Mouse (Mus musculus) megakaryocyte-erythroid progenitor cell, adult 5-6 weeks (primary cell): ENCODE data around the gene Prdm9. TPM values are rescaled to one million over a fixed set of nuclear protein-coding genes. Genes with fewer than 3 reads are reported as not detected.

ENCODE experiments used
- ATAC-seq: replicated peaks from 2 replicates; pipeline ENCODE4 v1.8.0; 2016; ENCODE audit warnings: mild to moderate bottlenecking, inconsistent platforms; ENCODE audit not compliant: severe bottlenecking, poor library complexity, low FRiP score, low TSS enrichment
- total RNA-seq, 2 experiments: library from RNA; stranded (forward) in 1 of 2; stranded (reverse) in 1 of 2; fragments of 200-1000, 215-1000 nt in 1 of 2; fragments of >200 nt in 1 of 2; fragmentation: Nextera tagmentation in 1 of 2; gene quantifications; 2 replicates each; pipeline ENCODE4 v1.2.3; 2014 to 2017

Prdm9 gene
- total RNA-seq, 2 experiments from 2014 or later = 1.3 to 3.0 TPM

DNA sequence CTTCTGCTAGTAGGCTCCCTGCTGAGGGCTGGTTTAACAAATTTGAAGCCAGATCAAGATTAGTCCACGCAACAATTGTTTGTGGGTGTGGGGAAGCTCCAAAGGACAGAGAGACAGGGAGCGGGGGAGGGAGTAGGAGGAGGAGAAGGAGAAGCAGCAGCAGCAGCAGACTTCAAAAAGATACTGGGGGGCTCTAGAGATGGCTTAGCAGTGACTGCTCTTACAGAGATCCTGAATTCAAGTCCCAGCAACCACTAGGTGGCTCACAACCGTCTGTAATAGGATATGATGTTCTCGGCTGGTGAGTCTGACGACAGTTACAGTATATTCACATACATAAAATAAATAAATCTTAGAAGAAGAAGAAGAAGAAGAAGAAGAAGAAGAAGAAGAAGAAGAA lies 34.0 kb downstream of the Prdm9 start:
- no peak for ATAC-seq

DNA sequence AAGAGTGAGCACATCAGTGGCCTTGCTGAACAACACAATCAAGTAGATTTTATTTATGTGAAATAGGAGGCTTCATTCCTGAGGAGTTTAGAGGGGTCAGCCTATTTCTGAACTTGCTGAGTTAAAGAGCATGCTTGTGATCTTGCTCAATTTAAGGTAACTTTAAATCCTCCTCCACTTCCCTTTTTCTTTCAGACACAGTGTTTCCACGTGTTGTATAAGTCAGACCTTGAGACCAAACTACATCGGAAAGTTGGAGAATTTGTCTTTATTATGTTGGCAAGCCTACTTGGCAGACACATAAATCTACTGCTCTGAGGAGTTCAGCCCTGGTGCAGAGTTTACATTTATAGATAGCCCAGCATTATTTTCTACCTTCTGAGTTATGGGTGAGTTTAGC lies 35.3 kb downstream of the Prdm9 start:
- no peak for ATAC-seq

DNA sequence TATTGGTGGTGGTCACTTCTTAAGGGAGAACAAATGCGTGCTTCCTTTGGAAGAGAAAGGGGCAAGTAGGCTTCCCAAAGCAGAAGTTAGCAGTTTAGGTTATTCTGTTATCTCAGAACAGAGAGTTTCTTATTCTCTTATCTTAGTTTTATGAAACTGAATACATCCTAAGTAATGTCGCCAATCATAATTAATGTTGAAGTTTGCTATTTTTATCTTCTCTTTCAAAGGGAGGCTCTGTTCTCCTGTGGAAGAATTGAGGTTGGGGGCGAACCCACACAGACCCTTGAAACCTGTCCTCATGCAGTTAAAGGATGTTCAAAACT lies 36.4 kb downstream of the Prdm9 start:
- no peak for ATAC-seq

DNA sequence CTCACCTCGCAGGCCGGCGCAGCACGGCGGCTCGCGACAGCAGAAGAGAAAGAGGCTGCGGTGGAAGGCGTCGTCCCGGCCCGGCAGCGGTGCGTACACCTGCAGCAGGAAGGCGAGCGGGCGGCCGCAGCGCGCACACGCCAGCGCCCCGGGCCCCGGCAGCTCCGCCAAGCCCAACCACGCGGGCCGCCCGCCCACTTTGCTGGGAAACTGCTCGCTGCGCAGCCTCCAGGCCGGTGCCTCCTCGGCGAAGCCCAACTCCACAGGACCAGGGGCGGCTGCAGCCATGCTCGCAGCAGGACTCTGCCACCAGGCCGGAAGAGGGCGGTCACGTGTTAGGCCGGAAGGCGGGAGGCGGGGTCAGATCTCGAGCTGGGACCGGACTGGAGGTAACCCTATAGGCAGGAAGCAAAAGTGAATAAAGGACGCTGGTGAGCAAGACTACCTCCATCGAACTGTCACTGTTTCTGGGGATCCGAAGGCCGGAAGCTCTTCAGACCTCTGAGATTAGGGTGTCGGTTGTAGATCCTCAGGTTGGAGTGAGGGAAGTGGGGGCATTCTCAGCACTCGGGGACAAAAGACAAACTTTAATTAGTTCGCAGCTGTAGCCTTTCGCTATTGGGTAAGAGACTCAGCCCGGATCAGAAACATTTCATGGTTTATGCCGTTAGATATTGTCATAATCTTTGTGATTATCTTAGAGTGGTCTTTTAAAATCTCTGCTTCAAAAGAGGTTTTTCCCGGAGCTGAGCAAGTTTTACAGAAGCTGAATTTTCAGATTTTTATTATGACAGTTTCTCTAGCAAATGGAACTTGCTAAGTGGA lies 37.0 kb downstream of the Prdm9 start, which contains the start of gene Pdcd2:
Pdcd2 (minus strand) TSS at position 316 of the 825 bp plus-strand sequence.
- peak; percentile 99 for ATAC-seq

DNA sequence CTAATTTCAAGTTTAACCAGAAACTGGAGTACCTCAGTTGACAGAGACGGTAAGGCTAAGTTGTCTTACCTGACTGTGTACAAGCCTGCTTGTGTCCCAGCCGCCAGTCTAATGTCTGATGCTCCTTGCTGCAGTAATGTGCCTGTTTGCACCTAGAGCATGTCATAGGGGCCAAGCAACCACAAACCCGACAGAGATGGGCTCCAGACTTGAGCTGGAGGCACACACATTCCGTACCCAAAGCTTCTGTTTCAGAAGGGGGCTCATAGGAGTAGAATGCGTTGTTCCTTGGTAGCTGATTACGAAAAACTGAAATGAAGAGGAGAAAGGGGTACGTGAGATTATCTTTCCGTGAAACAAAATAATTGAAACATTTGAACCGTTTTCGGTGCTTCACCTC lies 37.9 kb downstream of the Prdm9 start:
- ATAC-seq = no peak

- no peak for ATAC-seq
Observed at GRCm38 (mm10) chr17:15518766-15519165, 45.4 kb downstream of the Prdm9 start.

- peak; percentile 62 for ATAC-seq
Observed at GRCm38 (mm10) chr17:15518186-15518585, 46.0 kb downstream of the Prdm9 start.

- peak; percentile 76 for ATAC-seq
Observed at GRCm38 (mm10) chr17:15517776-15518175, 46.4 kb downstream of the Prdm9 start.

DNA sequence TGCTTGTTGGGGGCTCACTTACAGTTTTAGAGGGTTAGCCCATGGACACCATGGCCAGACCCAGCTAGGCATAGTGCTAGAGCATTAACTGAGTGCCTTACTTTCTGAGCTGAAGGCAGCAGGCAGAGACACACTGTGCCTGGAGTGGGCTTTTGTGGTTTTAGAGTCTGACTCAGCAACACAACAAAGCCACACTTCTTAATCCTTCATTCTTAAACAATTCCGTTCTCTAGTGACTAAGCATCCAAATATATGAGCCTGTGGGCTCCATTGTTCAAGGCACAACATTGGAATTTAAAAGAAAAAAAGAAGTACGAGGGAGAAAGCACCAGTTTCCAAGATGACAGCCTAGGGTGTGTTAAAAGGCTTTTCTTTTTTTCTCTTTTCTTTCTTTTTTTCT lies 53.5 kb downstream of the Prdm9 start:
- no peak for ATAC-seq

- peak; percentile 86 for ATAC-seq
Observed at GRCm38 (mm10) chr17:15499656-15500394, 64.3 kb downstream of the Prdm9 start, which contains the start of the genes Psmb1 and Tbp. Psmb1 (minus strand) TSS chr17:15499751. Tbp (plus strand) TSS chr17:15499888.

- ATAC-seq = no peak
Observed at GRCm38 (mm10) chr17:15498753-15499113, 65.4 kb downstream of the Prdm9 start.

DNA sequence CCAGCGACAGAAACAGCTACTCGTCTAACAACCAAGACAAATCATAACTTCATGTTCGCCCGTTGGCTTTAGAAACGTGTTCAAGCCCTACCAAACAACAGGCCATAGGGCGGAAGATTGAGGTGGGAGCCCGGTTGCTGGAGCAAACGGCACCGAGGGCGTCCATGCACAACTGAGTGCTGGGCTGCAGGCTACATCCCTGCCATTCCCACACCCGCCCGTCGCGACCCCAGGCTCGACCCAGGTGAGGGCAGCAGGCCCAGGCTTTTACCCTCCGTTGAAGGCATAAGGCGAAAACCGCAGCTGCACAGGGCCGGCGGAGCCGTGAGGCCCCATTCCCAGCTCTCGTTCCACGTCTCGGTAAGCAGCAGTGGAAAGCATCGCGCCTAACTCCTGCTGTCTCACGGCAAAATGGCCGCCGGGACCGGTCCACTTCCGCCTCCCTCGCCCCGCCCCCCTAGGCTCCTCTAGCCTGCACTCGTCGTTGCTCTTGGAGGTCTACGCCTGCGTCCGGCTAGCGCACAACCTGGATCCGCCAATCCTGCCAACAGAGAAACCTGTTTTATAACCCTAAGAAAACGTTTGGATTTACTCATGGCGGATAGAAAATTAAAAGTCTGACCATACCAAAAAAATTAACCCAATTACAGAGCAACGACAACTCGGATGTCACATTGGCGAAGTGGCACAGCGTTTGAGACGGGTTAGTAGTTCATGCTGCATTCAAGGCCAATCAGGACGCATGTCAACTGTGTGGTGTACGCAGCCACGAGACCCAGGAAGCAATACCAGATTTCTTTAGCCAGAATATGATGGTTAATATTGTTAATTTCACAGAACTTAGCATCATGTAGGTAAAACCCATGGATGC lies 66.0 kb downstream of the Prdm9 start:
- peak; percentile 91 for ATAC-seq

Other genes starting within 250 kb of the Prdm9 start
- not detected in 2 replicates for gene Dll1, start 187.5 kb downstream of the Prdm9 start, total RNA-seq (2014; fragmentation: Nextera tagmentation)
- gene Dll1, start 187.5 kb downstream of the Prdm9 start, total RNA-seq (2017) = 0.28 and 1.0 TPM in 2 replicates
- 8.0 and 11.9 TPM in 2 replicates for gene Fam120b, start 168.2 kb downstream of the Prdm9 start, total RNA-seq (2014; fragmentation: Nextera tagmentation)
- gene Fam120b, start 168.2 kb downstream of the Prdm9 start, total RNA-seq (2017) = 9.8 and 11.0 TPM in 2 replicates
- 161 and 162 TPM in 2 replicates for gene Psmb1, start 64.6 kb downstream of the Prdm9 start, total RNA-seq (2014; fragmentation: Nextera tagmentation)
- gene Psmb1, start 64.6 kb downstream of the Prdm9 start, total RNA-seq (2017) = 154 and 171 TPM in 2 replicates
- 52.9 and 80.9 TPM in 2 replicates for gene Tbp, start 64.5 kb downstream of the Prdm9 start, total RNA-seq (2014; fragmentation: Nextera tagmentation)
- gene Tbp, start 64.5 kb downstream of the Prdm9 start, total RNA-seq (2017) = 58.9 and 68.9 TPM in 2 replicates
- gene Pdcd2, start 37.1 kb downstream of the Prdm9 start, total RNA-seq (2014; fragmentation: Nextera tagmentation) = 59.7 and 79.5 TPM in 2 replicates
- 142 and 152 TPM in 2 replicates for gene Pdcd2, start 37.1 kb downstream of the Prdm9 start, total RNA-seq (2017)
- 44.4 and 52.7 TPM in 2 replicates for gene Chd1, start 140.6 kb upstream of the Prdm9 start, total RNA-seq (2014; fragmentation: Nextera tagmentation)
- gene Chd1, start 140.6 kb upstream of the Prdm9 start, total RNA-seq (2017) = 73.9 and 85.8 TPM in 2 replicates